Comparison of ENCODE assay signal across 7 mouse cellular contexts in genomic region chr5:140292152-140292551, GRCm38 (mm10). TPM values are rescaled to one million over a fixed set of nuclear protein-coding genes. Genes with fewer than 3 reads are reported as not detected.
A peak's percentile ranks its signal among the peaks of the same experiment; 100 is the strongest.
DNase-seq lines count a peak whose midpoint lies in the region; ATAC-seq lines count a peak whose summit lies in the region.

No protein-coding gene starts in this region.

- DNase-seq in ES-CJ7 (ENCODE audit: low read depth, low spot score), result peak; percentile 73
- peak; percentile 10 to 35 for DNase-seq in adrenal gland, adult 18-20 months (ENCODE audit: low spot score in 2 of 2)
- peak; percentile 47 for DNase-seq in embryo, embryonic 11.5 days (ENCODE audit: low read depth, low spot score)
- DNase-seq in heart, postnatal 36 days, result peak; percentile 51 to 57
- DNase-seq in layer of hippocampus, adult 9-10 months (ENCODE audit: low spot score), result peak; percentile 61
- peak; percentile 32 to 52 for DNase-seq in right cerebral cortex, postnatal 36 days (ENCODE audit: low spot score in 2 of 2)

- peak; percentile 50; the same call in 1 of the 2 replicates for ATAC-seq in megakaryocyte-erythroid progenitor cell, adult 5-6 weeks (replicated peaks; ENCODE audit: low FRiP score, low TSS enrichment, poor library complexity, severe bottlenecking)

- intact Hi-C loops in heart, postnatal 36 days (cut with DNase I), result loop anchor here (1.0 to 2.0 kb wide), 3 partner anchors 93 to 454 kb away; partner anchors contain the start of gene Elfn1

RNA-seq across cellular contexts. Expression of gene Mad1l1, which starts 29.2 kb away (rescaled TPM):
- 10 to 100 TPM; 11.4 to 12.9 TPM for total RNA-seq in adrenal gland, adult 18-20 months (2021)
- 10 to 100 TPM in 1 of 2 experiments, 1 to 10 TPM in 1; 9.6 to 10.6 TPM for total RNA-seq in heart, postnatal 36 days (2021)
- 30.4 and 34.2 TPM in 2 replicates for total RNA-seq in megakaryocyte-erythroid progenitor cell, adult 5-6 weeks (2014; fragmentation: Nextera tagmentation)
- total RNA-seq in megakaryocyte-erythroid progenitor cell, adult 5-6 weeks (2017), result 61.6 and 66.9 TPM in 2 replicates

RNA-seq across cellular contexts. Expression of gene Nudt1, which starts 29.3 kb away (rescaled TPM):
- total RNA-seq in adrenal gland, adult 18-20 months (2021), result 10 to 100 TPM; 13.5 to 17.6 TPM
- 10 to 100 TPM in 1 of 2 experiments, 1 to 10 TPM in 1; 8.9 to 10.2 TPM for total RNA-seq in heart, postnatal 36 days (2021)
- 24.4 and 45.5 TPM in 2 replicates for total RNA-seq in megakaryocyte-erythroid progenitor cell, adult 5-6 weeks (2014; fragmentation: Nextera tagmentation)
- 58.2 and 65.2 TPM in 2 replicates for total RNA-seq in megakaryocyte-erythroid progenitor cell, adult 5-6 weeks (2017)

RNA-seq across cellular contexts. Expression of gene Mrm2, which starts 39.5 kb away (rescaled TPM):
- total RNA-seq in adrenal gland, adult 18-20 months (2021), result 10 to 100 TPM; 13.3 to 14.8 TPM
- total RNA-seq in heart, postnatal 36 days (2021), result 10 to 100 TPM; 10.5 to 11.0 TPM
- 13.5 and 15.0 TPM in 2 replicates for total RNA-seq in megakaryocyte-erythroid progenitor cell, adult 5-6 weeks (2014; fragmentation: Nextera tagmentation)
- 6.0 and 10.0 TPM in 2 replicates for total RNA-seq in megakaryocyte-erythroid progenitor cell, adult 5-6 weeks (2017)

Comparison
In these comparisons a context has a peak if more than half of its experiments do, and no peak if none do; other contexts are left out.
1. Peak in every context shown above with its lines: DNase-seq and ATAC-seq.
2. DNase-seq: peak in every context shown above with its lines; median percentile 73 in ES-CJ7; 61 in layer of hippocampus, adult 9-10 months; 54 in heart, postnatal 36 days; 47 in embryo, embryonic 11.5 days; 42 in right cerebral cortex, postnatal 36 days; 22 in adrenal gland, adult 18-20 months.